Mouse (Mus musculus) spleen, adult 2 months (tissue): ENCODE results near the gene Wdfy1.

Experiments
- CTCF ChIP-seq: fragments of 200-500 bp; IDR thresholded peaks from 2 replicates; pipeline ENCODE4 v1.5.1; 2011; ENCODE audit warnings: mild to moderate bottlenecking, inconsistent platforms; ENCODE audit not compliant: insufficient read depth, insufficient read length, insufficient replicate concordance; ENCODE audit errors: extremely low read depth
- POLR2A ChIP-seq: fragments of 200-500 bp; IDR thresholded peaks from 2 replicates; pipeline ENCODE4 v1.6.1; 2011; ENCODE audit warnings: low read depth, low read length, inconsistent platforms

- no peak for TF ChIP-seq CTCF
- no peak for TF ChIP-seq POLR2A
Observed at GRCm38 (mm10) chr1:79684027-79684426, 91.9 kb downstream of the Wdfy1 start.
